Mouse (Mus musculus) embryonic facial prominence, embryonic 14.5 days (tissue): ENCODE results near the gene Crebrf. TPM values are rescaled to one million over a fixed set of nuclear protein-coding genes. Genes with fewer than 3 reads are reported as not detected.

Experiments used
- ATAC-seq: fragments of 200-750 bp; cut with Nextera tagmentation; 2 replicates; pipeline ENCODE4 v1.8.0; 2017; ENCODE audit warnings: low read depth, moderate number of reproducible peaks, moderate TSS enrichment
- DNase-seq: peaks from one replicate; pipeline ENCODE4 v3.0.0-alpha.2; 2015; ENCODE audit warnings: low spot score
- H3K27ac ChIP-seq: fragments of 300-500 bp; sonication (generic); replicated peaks from 2 replicates; pipeline ENCODE4 v1.5.1; 2014; ENCODE audit warnings: low read depth, mild to moderate bottlenecking, low read length, moderate library complexity
- H3K27me3 ChIP-seq: fragments of 300-500 bp; sonication (generic); replicated peaks from 2 replicates; pipeline ENCODE4 v1.6.1; 2014; ENCODE audit warnings: low read length; ENCODE audit not compliant: control insufficient read depth, insufficient read depth
- H3K36me3 ChIP-seq: fragments of 300-500 bp; sonication (generic); 2 replicates; pipeline ENCODE4 v1.6.1; 2014; ENCODE audit warnings: low read length, mixed read lengths; ENCODE audit not compliant: control insufficient read depth, insufficient read depth
- H3K4me1 ChIP-seq: fragments of 300-500 bp; sonication (generic); 2 replicates; pipeline ENCODE4 v1.6.1; 2014; ENCODE audit warnings: antibody characterized with exemption, low read length; ENCODE audit not compliant: control insufficient read depth, insufficient read depth
- H3K4me2 ChIP-seq: fragments of 300-500 bp; sonication (generic); 2 replicates; pipeline ENCODE4 v1.6.1; 2014; ENCODE audit warnings: low read depth, mild to moderate bottlenecking, low read length, moderate library complexity, mixed read lengths
- H3K4me3 ChIP-seq: fragments of 300-500 bp; sonication (generic); 2 replicates; pipeline ENCODE4 v1.5.1; 2014; ENCODE audit warnings: low read depth, mild to moderate bottlenecking, low read length
- H3K9ac ChIP-seq: fragments of 300-500 bp; sonication (generic); 2 replicates; pipeline ENCODE4 v1.6.1; 2014; ENCODE audit warnings: low read depth, mild to moderate bottlenecking, low read length, moderate library complexity, mixed read lengths
- H3K9me3 ChIP-seq: fragments of 300-500 bp; sonication (generic); 2 replicates; pipeline ENCODE4 v1.6.1; 2016; ENCODE audit warnings: low read length; ENCODE audit not compliant: control insufficient read depth
- WGBS: fragments of 180-500 bp; shearing (Covaris S2); extraction: QIAGEN DNeasy Blood & Tissue Kit; methylation state at CpG from one replicate; pipeline ENCODE4 v1.1.7; 2014; 5-methylcytosine and 5-hydroxymethylcytosine counted together
- polyA plus RNA-seq: library from polyadenylated mRNA; unstranded; fragments of >200 nt; fragmentation: Nextera tagmentation; extraction: Ambion mirVana; gene quantifications from 2 replicates; pipeline ENCODE4 v1.2.1, GENCODE M21; 2014

The Crebrf gene
- polyA plus RNA-seq, result 4.2 and 5.1 TPM in 2 replicates

DNA sequence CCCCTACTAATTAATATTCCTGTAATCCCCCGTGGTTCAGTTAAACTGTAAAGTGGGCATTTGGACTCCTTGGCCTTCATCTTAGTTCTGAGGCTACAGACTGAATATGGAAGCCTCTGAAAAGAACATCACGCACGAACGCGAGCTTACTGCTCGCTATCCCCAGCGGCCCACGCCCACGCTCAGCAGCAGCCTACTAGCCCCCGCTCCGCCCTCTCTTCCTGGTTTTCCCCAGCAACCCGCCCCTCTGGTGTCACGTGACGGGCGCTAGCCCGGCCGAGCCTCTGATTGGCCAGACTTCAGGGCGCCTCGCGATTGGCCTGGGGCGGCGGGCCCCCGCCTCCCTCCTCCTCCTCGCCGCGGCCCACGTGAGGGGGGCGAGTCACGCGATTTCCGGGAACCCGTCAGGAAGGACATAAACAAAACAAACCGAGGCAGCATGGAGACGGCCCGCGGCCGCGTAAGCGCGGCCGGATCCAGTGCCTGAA is at the start of gene Crebrf:
Gene Crebrf, plus strand, starts transcription at position 380 of the 488 bp plus-strand sequence.
- Histone ChIP-seq H3K9me3 (no peaks in the 10 kb centered on the region), H3K36me3 (no peaks in the 10 kb centered on the region), H3K27ac (peak within 1 kb of the TSS; percentile 69), H3K4me2 (peak within 1 kb of the TSS; percentile 66), H3K27me3 (no peaks in the 10 kb centered on the region), H3K4me3 (peak within 1 kb of the TSS; percentile 93), H3K9ac (peak within 1 kb of the TSS; percentile 77), H3K4me1 (no peaks in the 10 kb centered on the region; the same call in 1 of the 2 replicates)
- peak; percentile 84 for ATAC-seq
- DNase-seq, result peak; percentile 99
- WGBS, result 0% methylated on average over 28 of the region's 41 CpGs

DNA sequence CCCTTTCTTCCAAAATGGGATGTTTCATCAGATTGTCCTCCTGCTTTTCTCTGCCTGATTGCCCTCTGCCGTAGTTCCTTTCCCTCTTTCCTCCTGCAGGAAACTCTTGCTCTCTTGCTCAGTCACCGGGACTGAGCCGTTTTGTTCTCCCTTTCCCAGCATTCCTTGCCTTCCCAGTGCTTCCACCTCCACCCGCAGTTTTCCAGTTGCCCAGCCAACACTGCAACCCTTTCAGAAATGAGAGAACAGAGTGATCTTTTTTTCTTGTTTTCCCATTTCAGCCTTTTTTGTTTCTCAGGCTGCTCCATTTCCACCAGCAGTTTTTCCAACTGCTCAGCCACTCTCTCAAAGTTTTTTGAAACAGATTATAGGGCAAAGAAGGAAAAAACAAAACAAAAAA is 44.2 kb upstream of the Crebrf start:
- ATAC-seq, result no peak
- no peak overlapping the region for H3K9ac ChIP-seq
- no peaks in the 10 kb centered on the region for H3K36me3 ChIP-seq
- no peak overlapping the region for H3K4me2 ChIP-seq
- WGBS, result 54% methylated on average over 4 of the region's 4 CpGs
- H3K9me3 ChIP-seq, result no peaks in the 10 kb centered on the region
- H3K4me3 ChIP-seq, result no peak overlapping the region
- H3K4me1 ChIP-seq, result no peaks in the 10 kb centered on the region
- DNase-seq, result no peak
- 0 out of 2 replicates have a peak overlapping the region, but pooled peaks have one; percentile 15 for H3K27ac ChIP-seq
- no peaks in the 10 kb centered on the region for H3K27me3 ChIP-seq

DNA sequence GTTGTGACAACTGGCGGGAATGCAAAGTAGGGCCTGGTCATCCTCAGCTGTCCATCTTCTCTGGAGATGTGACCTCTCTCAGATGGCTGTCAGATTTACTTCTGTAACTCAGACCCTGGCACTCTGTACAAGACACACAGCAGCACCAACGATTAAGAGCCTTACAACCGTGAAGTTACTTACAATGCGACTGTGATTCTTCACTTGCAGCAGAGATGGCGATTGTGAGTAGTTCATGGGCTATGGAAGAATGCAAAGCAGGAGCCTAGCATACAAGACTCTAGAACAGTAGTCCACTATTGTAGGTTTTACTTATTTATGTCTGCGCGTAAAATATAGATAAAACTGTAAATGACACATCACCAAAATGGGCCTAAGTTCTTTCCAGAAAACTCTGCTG is 39.6 kb upstream of the Crebrf start:
- no peak for ATAC-seq
- WGBS, result 21% methylated on average over 7 of the region's 7 CpGs
- Histone ChIP-seq H3K36me3 (no peaks in the 10 kb centered on the region), H3K4me2 (peak overlapping the region; percentile 62), H3K27ac (peak overlapping the region; percentile 90), H3K4me1 (peaks cover 13% of the 10 kb centered on the region), H3K27me3 (no peaks in the 10 kb centered on the region), H3K4me3 (peak overlapping the region; percentile 92), H3K9ac (peak overlapping the region; percentile 85), H3K9me3 (no peaks in the 10 kb centered on the region)
- no peak for DNase-seq

DNA sequence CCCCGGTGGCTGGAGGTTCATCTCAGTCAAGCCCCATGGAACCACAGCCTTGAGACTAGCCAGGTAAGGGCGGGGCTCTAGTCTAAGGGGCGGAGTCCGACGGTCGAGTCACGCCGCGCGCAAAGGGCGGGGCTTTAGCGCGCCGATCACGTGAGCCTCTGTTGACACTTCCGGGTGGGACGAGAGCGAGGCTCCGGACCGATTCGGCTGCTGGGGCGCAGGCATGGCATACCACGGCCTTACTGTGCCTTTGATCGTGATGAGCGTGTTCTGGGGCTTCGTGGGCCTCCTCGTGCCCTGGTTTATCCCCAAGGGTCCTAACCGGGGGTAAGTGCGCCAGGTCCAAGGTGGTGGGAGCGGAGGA is 39.2 kb upstream of the Crebrf start:
- Histone ChIP-seq H3K9me3 (no peaks in the 10 kb centered on the region), H3K4me1 (peaks cover 13% of the 10 kb centered on the region), H3K4me2 (peak overlapping the region; percentile 62), H3K4me3 (peak overlapping the region; percentile 92), H3K36me3 (no peaks in the 10 kb centered on the region), H3K27me3 (no peaks in the 10 kb centered on the region), H3K27ac (peak overlapping the region; percentile 90), H3K9ac (peak overlapping the region; percentile 85)
- DNase-seq (peak; percentile 95), ATAC-seq (peak; percentile 93)
- WGBS, result 2% methylated on average over 23 of the region's 30 CpGs

DNA sequence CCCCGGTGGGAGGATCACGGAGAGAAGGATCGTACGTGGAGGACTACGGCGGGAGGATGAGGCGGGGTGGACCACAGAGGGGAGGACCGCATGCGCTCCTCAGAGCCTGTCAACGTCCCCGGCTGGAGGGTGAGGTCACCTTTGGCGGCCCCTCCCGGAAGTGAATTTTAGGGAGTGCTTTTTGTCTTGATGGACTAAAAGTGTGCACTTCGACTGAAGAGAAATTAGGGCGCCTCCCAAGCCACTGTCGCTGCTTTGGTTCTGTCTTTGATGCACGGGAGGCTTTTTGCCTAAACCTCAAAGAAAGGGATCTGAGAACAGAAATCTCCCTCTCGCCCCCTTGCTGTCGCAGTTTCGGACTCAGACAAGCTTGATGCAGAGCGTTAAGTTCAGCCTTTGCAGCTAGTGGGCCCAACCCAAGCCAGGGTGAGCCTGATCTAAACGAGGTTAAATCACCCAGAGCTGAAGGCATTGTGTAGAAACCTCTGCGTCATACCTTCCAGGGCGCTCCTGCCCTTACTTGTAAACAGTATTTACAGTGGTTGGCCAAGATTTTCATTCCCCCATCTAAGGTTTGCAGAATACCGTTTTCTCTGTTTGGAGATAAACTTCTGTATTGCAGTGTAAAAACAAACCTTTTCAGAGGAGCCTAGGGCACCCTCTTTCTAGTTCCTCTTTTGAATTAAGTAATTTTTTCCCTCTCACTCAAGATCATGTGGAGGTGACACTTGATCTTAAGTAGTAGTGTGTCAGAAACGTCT is 38.7 kb upstream of the Crebrf start:
- no peaks in the 10 kb centered on the region for H3K27me3 ChIP-seq
- peaks cover 13% of the 10 kb centered on the region for H3K4me1 ChIP-seq
- H3K4me3 ChIP-seq, result peak overlapping the region; percentile 92
- DNase-seq, result peak; percentile 81
- WGBS, result 3% methylated on average over 26 of the region's 26 CpGs
- H3K4me2 ChIP-seq, result peak overlapping the region; percentile 62
- H3K9ac ChIP-seq, result peak overlapping the region; percentile 85
- H3K36me3 ChIP-seq, result no peaks in the 10 kb centered on the region
- peak overlapping the region; percentile 90 for H3K27ac ChIP-seq
- no peaks in the 10 kb centered on the region for H3K9me3 ChIP-seq
- ATAC-seq, result peak; percentile 89

DNA sequence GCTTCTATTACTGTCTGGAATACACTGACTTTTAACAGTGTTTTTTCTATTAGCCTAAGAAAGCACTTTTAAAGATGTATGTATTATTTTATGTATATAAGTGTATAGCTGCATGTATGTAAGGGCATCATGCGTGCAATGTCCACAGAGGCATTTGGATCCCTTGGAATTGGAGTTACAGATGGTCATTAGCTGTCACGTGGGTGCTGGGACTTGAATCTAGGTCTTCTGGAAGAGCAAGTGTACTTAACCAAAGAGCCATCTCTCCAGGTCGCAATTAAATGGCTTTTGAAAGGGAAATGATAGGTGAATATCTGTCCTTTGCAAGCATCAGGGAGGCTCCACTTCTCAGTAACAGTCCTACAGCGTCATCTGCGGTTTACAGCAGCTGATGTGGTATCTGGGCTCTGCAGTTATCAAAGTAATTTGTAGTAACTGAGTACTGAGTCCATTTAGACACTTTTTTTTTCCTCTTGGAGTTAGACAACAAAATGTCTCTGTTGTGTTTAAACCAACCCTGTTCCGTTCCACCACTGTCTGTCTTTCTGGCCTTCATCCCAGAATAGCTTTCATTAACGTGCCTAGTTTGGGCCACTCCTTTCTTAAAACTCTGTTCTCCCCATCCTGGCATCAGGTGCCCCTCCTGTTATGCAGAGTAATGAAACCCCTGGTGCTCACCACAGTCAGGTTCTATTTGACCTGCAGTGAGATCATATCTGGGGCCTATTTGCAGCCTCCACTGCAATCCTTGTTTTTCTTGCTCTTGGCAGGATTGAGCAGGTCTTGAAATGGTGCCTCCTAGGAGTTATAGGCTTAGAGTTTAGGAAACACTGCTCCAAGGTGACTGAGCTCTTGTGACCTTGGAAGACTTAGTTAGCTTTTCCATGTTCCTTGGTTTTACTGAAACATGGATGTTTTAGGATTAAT is 37.5 kb upstream of the Crebrf start:
- no peak overlapping the region for H3K9ac ChIP-seq
- peaks cover 13% of the 10 kb centered on the region for H3K4me1 ChIP-seq
- no peaks in the 10 kb centered on the region for H3K9me3 ChIP-seq
- ATAC-seq (no peak), DNase-seq (no peak)
- WGBS, result 76% methylated on average over 7 of the region's 7 CpGs
- H3K4me2 ChIP-seq, result peak overlapping the region; percentile 62
- H3K27ac ChIP-seq, result 0 out of 2 replicates have a peak overlapping the region, but pooled peaks have one; percentile 2
- H3K27me3 ChIP-seq, result no peaks in the 10 kb centered on the region
- peak overlapping the region; percentile 92 for H3K4me3 ChIP-seq
- peaks cover under 1% of the 10 kb centered on the region; the same call in 1 of the 2 replicates for H3K36me3 ChIP-seq

DNA sequence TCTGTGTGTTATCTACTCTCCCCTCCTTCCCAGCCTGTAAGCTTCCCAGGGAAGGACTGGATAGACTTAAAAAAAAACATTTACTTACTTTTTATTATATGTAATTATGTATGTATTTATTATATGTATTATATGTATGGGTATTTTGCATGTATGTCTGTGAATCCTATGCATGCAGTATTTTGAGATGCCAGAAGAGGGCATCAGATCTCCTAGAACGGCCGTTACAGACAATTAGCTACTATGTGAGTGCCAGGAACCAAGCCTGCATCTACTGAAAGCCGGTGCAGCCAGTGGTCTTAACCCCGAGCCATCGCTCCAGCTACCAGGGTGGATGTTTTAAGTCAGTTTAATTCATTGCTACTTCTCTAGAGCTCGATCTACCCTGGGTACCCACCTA is 34.2 kb upstream of the Crebrf start:
- DNase-seq (no peak), ATAC-seq (no peak)
- H3K9me3 ChIP-seq, result no peaks in the 10 kb centered on the region
- no peaks in the 10 kb centered on the region for H3K27me3 ChIP-seq
- H3K9ac ChIP-seq, result no peak overlapping the region
- H3K4me3 ChIP-seq, result no peak overlapping the region
- 90% methylated on average over 6 of the region's 6 CpGs for WGBS
- H3K4me2 ChIP-seq, result no peak overlapping the region
- no peak overlapping the region for H3K27ac ChIP-seq
- H3K4me1 ChIP-seq, result peaks cover 13% of the 10 kb centered on the region
- H3K36me3 ChIP-seq, result peaks cover 22% of the 10 kb centered on the region

DNA sequence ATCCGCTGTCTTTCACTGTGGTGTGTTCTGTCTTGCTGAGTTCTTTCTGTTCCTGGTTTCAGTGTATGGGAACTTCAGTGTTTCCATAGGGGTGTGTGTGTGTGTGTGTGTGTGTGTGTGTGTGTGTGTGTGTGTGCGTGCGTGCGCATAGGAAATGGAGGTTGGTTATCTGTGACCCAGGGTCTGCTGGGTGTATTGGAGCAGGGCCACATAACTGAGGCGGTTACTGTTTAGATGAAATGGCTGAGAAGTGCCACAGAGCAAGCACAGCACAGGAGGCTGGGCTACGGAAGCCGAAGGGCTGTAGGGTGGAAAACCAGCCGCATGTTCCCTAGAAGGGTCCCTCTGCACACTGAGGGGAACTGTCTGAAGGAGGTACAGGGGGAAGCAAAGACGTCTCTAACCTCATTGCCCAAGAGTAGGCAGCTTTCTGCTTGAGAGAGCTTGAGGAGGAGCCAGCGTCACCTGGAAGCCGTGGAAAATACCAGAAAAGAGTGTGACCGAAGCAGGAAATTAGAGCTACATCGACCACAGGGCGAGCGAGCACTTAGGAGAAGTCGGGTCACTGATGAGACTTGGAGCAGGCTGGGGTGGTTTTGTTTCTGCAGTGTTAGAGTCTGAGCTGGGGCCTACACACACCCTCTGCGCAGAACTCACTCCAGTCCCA is 29.0 kb upstream of the Crebrf start:
- no peak overlapping the region for H3K27ac ChIP-seq

More for the DNA sequence above, 29.0 kb upstream of the Crebrf start:
- Histone ChIP-seq H3K4me3 (no peak overlapping the region), H3K9me3 (no peaks in the 10 kb centered on the region), H3K4me1 (peaks cover 22% of the 10 kb centered on the region), H3K4me2 (no peak overlapping the region), H3K27me3 (no peaks in the 10 kb centered on the region), H3K9ac (no peak overlapping the region), H3K36me3 (peaks cover 22% of the 10 kb centered on the region)
- ATAC-seq (no peak), DNase-seq (no peak)
- 86% methylated on average over 17 of the region's 17 CpGs for WGBS
